Comparison of ENCODE assay signal across 11 mouse cellular contexts in the genomic region with DNA sequence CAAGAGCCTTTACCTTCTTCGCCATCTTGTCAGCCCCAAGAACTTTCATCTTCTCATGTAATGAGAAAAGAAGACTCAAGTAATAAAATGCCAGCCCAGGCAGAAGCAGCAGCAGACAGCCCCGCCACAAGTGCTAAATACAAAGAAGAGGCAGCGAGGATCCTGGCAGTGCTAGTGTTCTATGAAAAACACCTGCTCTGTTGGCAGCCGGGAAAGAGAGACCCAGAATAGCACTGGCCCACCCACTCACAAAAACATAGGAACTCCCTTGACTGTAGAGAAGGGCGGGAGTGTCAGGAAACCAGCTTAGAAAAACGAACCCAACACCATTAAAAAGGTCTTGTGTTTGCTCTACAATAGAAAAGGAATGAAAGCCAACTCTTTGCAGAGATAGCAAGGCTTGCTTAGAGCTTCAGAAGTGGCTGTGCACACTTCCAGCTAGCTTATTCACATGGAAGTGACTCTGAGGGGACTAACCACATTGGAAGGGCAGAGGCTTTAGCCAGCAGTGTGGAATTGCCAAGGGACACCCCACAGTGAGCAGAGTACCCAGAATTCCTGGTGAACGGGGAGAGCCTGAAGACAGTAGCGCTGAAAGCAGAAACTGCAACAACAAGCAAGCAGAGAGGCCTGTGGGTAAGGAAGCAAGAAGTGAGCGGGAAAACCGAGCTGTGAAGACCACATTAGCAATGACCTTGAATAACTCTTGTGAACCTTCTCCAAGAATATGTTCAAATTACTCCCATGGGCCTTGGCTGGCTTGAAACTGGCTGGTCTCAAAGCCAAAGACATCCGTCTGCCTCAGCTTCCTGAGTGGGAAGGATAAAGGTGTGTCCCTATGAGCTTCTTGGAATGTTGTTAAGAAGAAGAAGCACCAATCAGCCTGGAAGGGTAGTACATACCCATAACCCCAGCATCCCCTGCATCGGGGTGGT. TPM values are rescaled to one million over a fixed set of nuclear protein-coding genes. Genes with fewer than 3 reads are reported as not detected.
DNase-seq lines count a peak whose midpoint lies in the region; ATAC-seq and TF ChIP-seq lines count a peak whose summit lies in the region.
"Had no signal": no experiment of that assay in that cellular context is flagged by ENCODE, and none has a peak within 500 bp of the region (broad histone marks: within the 10 kb centered on the region; RNA-seq: fewer than 3 reads in every experiment).

No protein-coding gene starts in this region.

- ATAC-seq in CD4-positive, CD25-positive, alpha-beta regulatory T cell, adult 4 months: no peak

- peak; percentile 93 for DNase-seq in heart, adult 11 months
- DNase-seq in heart, postnatal 4 days: no peak
- peak; percentile 70 for DNase-seq in ZHBTc4 (ENCODE audit: low read depth, low spot score)
- peak; percentile 52 for DNase-seq in layer of hippocampus, adult 9-10 months (ENCODE audit: low spot score)
- no peak for DNase-seq in kidney, postnatal 14 days
- DNase-seq in ovary, postnatal 10 days (ENCODE audit: low spot score): no peak
- DNase-seq: cerebellum, adult 11 months had no signal

- no peak overlapping the region for H3K4me3 ChIP-seq in myocyte
- H3K4me3 ChIP-seq: lung, embryonic 15.5 days had no signal

- no peak overlapping the region for H3ac ChIP-seq in myocyte (ENCODE audit: control insufficient read depth, insufficient read length)

- no peaks in the 10 kb centered on the region for H3K27me3 ChIP-seq in myocyte (ENCODE audit: control insufficient read depth, insufficient read depth, insufficient read length)
- H3K27me3 ChIP-seq: lung, embryonic 15.5 days had no signal

- H3K79me2 ChIP-seq in myocyte (ENCODE audit: control insufficient read depth, insufficient read depth): no peaks in the 10 kb centered on the region

- no peaks in the 10 kb centered on the region for H3K36me3 ChIP-seq in myocyte (ENCODE audit: control insufficient read depth, insufficient read depth)
- H3K36me3 ChIP-seq: lung, embryonic 15.5 days had no signal

- H3K4me2 ChIP-seq in myocyte (ENCODE audit: low read depth): peak overlapping the region; percentile 7
- H3K4me2 ChIP-seq: hindbrain, embryonic 14.5 days; lung, embryonic 15.5 days had no signal

- no peak for TF ChIP-seq POLR2A in myocyte (IDR thresholded peaks at IDR 0.05; ENCODE audit: insufficient read length, low read depth)

TF ChIP-seq in myocyte, 11 proteins besides CTCF, POLR2A, EP300 and RAD21:
- TF ChIP-seq MYOD1 (IDR thresholded peaks at IDR 0.05; ENCODE audit: control insufficient read depth in 1 of 3, insufficient read length in 2 of 3, low read depth in 2 of 3) (peak in 1 of 3 experiments; percentile 54), TCF12 (IDR thresholded peaks at IDR 0.05; ENCODE audit: insufficient read depth, poor library complexity, severe bottlenecking) (no peak), USF1 (IDR thresholded peaks at IDR 0.05; ENCODE audit: low read depth) (no peak), MYOG (IDR thresholded peaks at IDR 0.05; ENCODE audit: control insufficient read depth in 1 of 3, insufficient read depth in 1 of 3, insufficient read length in 2 of 3, low read depth in 2 of 3) (peak in 2 of 3 experiments; percentile 27 to 42), POLR2AphosphoS2 (IDR thresholded peaks at IDR 0.05; ENCODE audit: insufficient read length, low read depth) (no peak)

RNA-seq across cellular contexts. Expression of a gene that starts 20.4 kb away (rescaled TPM):
- total RNA-seq in heart, postnatal 4 days (2021): 100 to 1,000 TPM; 343 to 362 TPM
- polyA plus RNA-seq in myocyte (2012; fragmentation: generic; extraction: Trizol): 95.0 TPM
- 100 to 1,000 TPM in 1 of 2 experiments, 10 to 100 TPM in 1; 73.0 to 136 TPM for polyA plus RNA-seq in CD4-positive, CD25-positive, alpha-beta regulatory T cell, adult 4 months (2017; shearing (Covaris generic))

RNA-seq across cellular contexts. Expression of a gene that starts 39.1 kb away (rescaled TPM):
- total RNA-seq in heart, postnatal 4 days (2021): 100 to 1,000 TPM; 146 to 147 TPM
- polyA plus RNA-seq in myocyte (2012; fragmentation: generic; extraction: Trizol): 67.2 TPM
- 100 to 1,000 TPM; 151 to 205 TPM for polyA plus RNA-seq in CD4-positive, CD25-positive, alpha-beta regulatory T cell, adult 4 months (2017; shearing (Covaris generic))

RNA-seq across cellular contexts. Expression of a gene that starts 47.8 kb away (rescaled TPM):
- 10 to 100 TPM; 19.8 to 20.5 TPM for total RNA-seq in heart, postnatal 4 days (2021)
- polyA plus RNA-seq in myocyte (2012; fragmentation: generic; extraction: Trizol): 0.72 TPM
- polyA plus RNA-seq in CD4-positive, CD25-positive, alpha-beta regulatory T cell, adult 4 months (2017; shearing (Covaris generic)): 1 to 10 TPM; 3.7 to 8.2 TPM

Comparison
In these comparisons a context has a peak if more than half of its experiments do, and no peak if none do; other contexts are left out.
1. DNase-seq: peak in heart, adult 11 months (single experiment), ZHBTc4 (single experiment) and layer of hippocampus, adult 9-10 months (single experiment); none in heart, postnatal 4 days (single experiment), kidney, postnatal 14 days (single experiment) and ovary, postnatal 10 days (single experiment).